Mouse (Mus musculus) stomach, postnatal 0 days (tissue): ENCODE data around the gene Hist1h3i. TPM values are rescaled to one million over a fixed set of nuclear protein-coding genes. Genes with fewer than 3 reads are reported as not detected.
"Not testable (repeated sequence)": the region's sequence is repeated elsewhere in the genome, so short reads cannot be mapped to it uniquely, and the experiment has no call there.

ENCODE experiments used
- ATAC-seq: fragments of 200-750 bp; cut with Nextera tagmentation; 2 replicates; pipeline ENCODE4 v1.8.0; 2017; ENCODE audit not compliant: low FRiP score, low TSS enrichment
- DNase-seq: peaks from one replicate; pipeline ENCODE4 v3.0.0-alpha.2; 2016; ENCODE audit warnings: low spot score
- H3K27ac ChIP-seq: fragments of 300-500 bp; sonication (generic); replicated peaks from 2 replicates; pipeline ENCODE4 v1.5.1; 2014; ENCODE audit warnings: mild to moderate bottlenecking, control low read depth
- H3K27me3 ChIP-seq: fragments of 300-500 bp; sonication (generic); 2 replicates; pipeline ENCODE4 v1.6.1; 2014; ENCODE audit warnings: low read length; ENCODE audit not compliant: control insufficient read depth, insufficient read depth
- H3K36me3 ChIP-seq: fragments of 300-500 bp; sonication (generic); 2 replicates; pipeline ENCODE4 v1.6.1; 2014; ENCODE audit warnings: low read length, mixed read lengths; ENCODE audit not compliant: control insufficient read depth, insufficient read depth
- H3K4me1 ChIP-seq: fragments of 300-500 bp; sonication (generic); replicated peaks from 2 replicates; pipeline ENCODE4 v1.6.1; 2014; ENCODE audit warnings: antibody characterized with exemption; ENCODE audit not compliant: control insufficient read depth, insufficient read depth
- H3K4me2 ChIP-seq: fragments of 300-500 bp; sonication (generic); replicated peaks from 2 replicates; pipeline ENCODE4 v1.6.1; 2014; ENCODE audit warnings: low read depth, mild to moderate bottlenecking, control low read depth, moderate library complexity
- H3K4me3 ChIP-seq: fragments of 300-500 bp; sonication (generic); 2 replicates; pipeline ENCODE4 v1.5.1; 2014; ENCODE audit warnings: low read depth, low read length, control low read depth
- H3K9ac ChIP-seq: fragments of 300-500 bp; sonication (generic); 2 replicates; pipeline ENCODE4 v1.6.1; 2014; ENCODE audit warnings: mild to moderate bottlenecking, low read length, control low read depth, mixed read lengths
- H3K9me3 ChIP-seq: fragments of 300-500 bp; sonication (generic); 2 replicates; pipeline ENCODE4 v1.6.1; 2016; ENCODE audit warnings: low read length; ENCODE audit not compliant: control insufficient read depth
- CTCF ChIP-seq: IDR thresholded peaks from 2 replicates; pipeline ENCODE4 v1.5.1; 2016; ENCODE audit warnings: antibody characterized with exemption, low read depth, mild to moderate bottlenecking, moderate library complexity
- EP300 ChIP-seq: optimal IDR thresholded peaks from 2 replicates; pipeline ENCODE3; 2016; ENCODE audit warnings: antibody characterized with exemption
- WGBS: fragments of 180-500 bp; shearing (Covaris S2); extraction: QIAGEN DNeasy Blood & Tissue Kit; methylation state at CpG from one replicate; pipeline ENCODE4 v1.1.7; 2014; 5-methylcytosine and 5-hydroxymethylcytosine counted together
- polyA plus RNA-seq: library from polyadenylated mRNA; unstranded; fragments of >200 nt; fragmentation: Nextera tagmentation; extraction: Ambion mirVana; gene quantifications from 2 replicates; pipeline ENCODE4 v1.2.1, GENCODE M21; 2015

Gene Hist1h3i
- polyA plus RNA-seq, 1 experiment from 2014 or later, result 44.3 TPM

DNA sequence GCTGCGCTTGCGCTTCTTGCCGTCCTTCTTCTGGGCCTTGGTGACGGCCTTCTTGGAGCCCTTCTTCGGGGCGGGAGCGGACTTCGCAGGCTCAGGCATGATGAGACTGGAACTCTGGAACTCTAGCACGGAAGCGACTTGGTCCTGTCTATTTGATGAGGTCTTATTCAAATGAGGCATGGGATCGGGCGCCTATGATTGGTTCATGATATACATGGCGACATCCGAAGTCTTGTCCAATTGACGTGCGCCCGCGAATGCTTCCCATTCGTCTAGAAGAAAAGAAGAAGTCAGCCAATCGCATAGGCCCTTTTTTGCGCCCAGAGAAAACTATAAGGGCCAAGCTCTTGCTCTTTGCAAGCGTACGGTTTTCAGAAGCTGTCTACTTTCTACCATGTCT, 26.9 kb upstream of the Hist1h3i start, which contains the start of the genes Hist1h2bq and Hist1h2ao:
Gene Hist1h2bq (minus strand): TSS at position 125 of the 400 bp plus-strand sequence.
Gene Hist1h2ao (plus strand): TSS at position 393 of the 400 bp plus-strand sequence.
- not testable (repeated sequence) for H3K27ac ChIP-seq, H3K27me3 ChIP-seq, DNase-seq, H3K4me1 ChIP-seq, H3K9me3 ChIP-seq, H3K4me3 ChIP-seq, H3K36me3 ChIP-seq, H3K4me2 ChIP-seq, H3K9ac ChIP-seq
- WGBS, result no CpG with 5 or more reads among the region's 23 CpGs
- peak; percentile 97 for ATAC-seq

DNA sequence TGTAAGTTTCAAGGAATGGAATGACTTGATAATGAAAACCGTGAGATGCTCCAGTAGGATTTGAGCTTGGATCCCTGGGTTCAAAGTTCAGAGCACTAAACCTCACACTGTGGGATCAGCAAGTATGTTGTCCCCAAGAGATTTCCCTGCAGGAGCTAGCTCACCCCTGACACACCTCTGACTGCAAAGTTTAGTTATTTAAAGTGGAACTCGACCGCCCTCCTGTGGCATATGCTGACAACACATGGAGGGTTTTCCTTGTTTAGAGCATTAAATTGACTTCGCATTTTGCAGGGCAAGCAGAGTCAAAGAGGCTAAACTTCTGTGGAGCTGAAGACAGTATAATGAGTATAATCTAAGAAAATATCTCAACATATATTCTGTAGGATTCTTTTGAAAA, 19.9 kb upstream of the Hist1h3i start:
- not testable (repeated sequence) for DNase-seq, H3K27ac ChIP-seq, H3K36me3 ChIP-seq, H3K9me3 ChIP-seq, H3K27me3 ChIP-seq, H3K4me1 ChIP-seq, H3K4me3 ChIP-seq, H3K9ac ChIP-seq, H3K4me2 ChIP-seq
- peak; percentile 82 for ATAC-seq
- no CpG with 5 or more reads among the region's 4 CpGs for WGBS

DNA sequence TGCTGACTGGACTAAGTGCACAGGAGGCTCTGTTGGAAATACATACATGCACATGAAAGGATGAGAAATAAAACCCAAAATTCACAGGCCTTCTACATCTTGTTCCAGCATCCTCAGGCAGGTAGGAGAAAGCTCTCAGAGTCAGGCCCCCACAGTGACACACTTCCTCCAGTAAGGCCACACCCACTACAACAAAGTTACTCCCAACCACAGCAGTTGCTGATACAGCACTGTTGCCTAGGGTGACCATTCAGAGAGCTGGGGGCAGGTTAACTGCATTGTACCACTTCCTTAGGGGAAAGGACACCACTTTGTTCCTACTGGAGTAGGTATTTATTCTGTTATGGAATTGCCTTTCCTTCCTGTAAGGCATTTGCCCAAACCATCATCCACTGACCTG, 14.0 kb upstream of the Hist1h3i start:
- H3K9me3 ChIP-seq, H3K27me3 ChIP-seq, H3K4me1 ChIP-seq, H3K36me3 ChIP-seq, DNase-seq, H3K4me3 ChIP-seq, ATAC-seq, H3K27ac ChIP-seq, H3K4me2 ChIP-seq, H3K9ac ChIP-seq: not testable (repeated sequence)

DNA sequence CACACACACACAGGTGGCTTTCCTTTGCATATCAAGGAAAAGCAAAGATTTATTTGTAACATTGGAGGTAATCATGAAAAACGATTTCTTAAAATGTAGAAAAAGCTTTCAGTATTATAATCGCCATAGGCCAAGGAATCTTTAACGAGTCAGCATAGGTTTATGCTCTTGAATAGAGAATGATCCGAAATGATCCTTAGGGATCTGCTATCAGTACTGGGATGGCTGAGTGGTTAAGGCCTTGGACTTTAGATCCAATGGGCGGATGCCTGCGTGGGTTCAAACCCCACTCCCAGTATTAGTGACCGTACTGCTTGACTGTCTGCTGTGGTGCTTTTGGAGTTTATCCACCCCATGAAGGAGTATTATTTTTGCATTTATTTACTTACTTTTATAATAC, 12.4 kb upstream of the Hist1h3i start:
- DNase-seq (no peak), ATAC-seq (no peak)
- H3K9ac ChIP-seq, result no peak overlapping the region
- H3K27me3 ChIP-seq, result no peaks in the 10 kb centered on the region
- no peak overlapping the region for H3K4me3 ChIP-seq
- no peak overlapping the region for H3K27ac ChIP-seq
- H3K4me1 ChIP-seq, result no peaks in the 10 kb centered on the region
- H3K36me3 ChIP-seq, result no peaks in the 10 kb centered on the region
- H3K4me2 ChIP-seq, result no peak overlapping the region
- no peaks in the 10 kb centered on the region for H3K9me3 ChIP-seq
- TF ChIP-seq EP300 (no peak), CTCF (no peak)
- 91% methylated on average over 7 of the region's 7 CpGs for WGBS

DNA sequence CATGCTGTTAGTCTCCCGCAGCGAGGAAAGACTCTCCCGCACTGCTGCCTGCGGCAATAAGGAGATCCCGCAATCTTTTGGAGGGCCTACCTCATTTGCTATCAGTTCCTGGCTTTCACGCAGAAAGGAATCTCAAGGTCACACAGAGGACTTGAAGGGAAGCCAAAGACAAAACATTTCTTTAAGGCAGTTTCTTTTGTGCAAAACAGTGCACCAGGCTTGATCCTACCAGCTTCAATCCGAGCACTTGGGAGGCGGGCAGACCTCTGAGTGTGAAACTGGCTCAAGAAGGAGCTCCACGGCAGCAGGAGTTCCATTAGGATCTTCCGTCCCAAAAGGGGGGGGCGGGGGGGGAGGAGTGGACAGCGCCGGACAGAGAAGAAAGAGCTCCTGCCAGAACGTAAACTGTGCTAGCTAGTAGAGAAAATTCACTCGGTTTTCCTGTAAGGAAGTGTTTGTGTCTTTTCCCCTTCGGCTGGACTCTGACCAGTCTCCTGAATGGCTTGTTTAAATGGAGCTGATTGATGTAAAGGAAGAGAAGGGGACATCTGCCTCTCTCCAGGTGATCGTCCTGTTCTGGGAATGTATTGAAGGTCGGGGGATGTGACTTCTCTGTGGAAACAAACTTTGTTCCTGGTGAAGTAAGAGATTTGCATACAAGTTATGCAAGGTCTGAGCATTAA, 7.6 kb upstream of the Hist1h3i start:
- DNase-seq (peak; percentile 22), ATAC-seq (no peak)
- WGBS, result 13% methylated on average over 16 of the region's 18 CpGs
- TF ChIP-seq EP300 (no peak), CTCF (no peak)
- no peaks in the 10 kb centered on the region for H3K4me1 ChIP-seq
- H3K9ac ChIP-seq, result no peak overlapping the region; the same call in 1 of the 2 replicates
- no peaks in the 10 kb centered on the region for H3K27me3 ChIP-seq
- peak overlapping the region; percentile 34 for H3K4me2 ChIP-seq
- no peaks in the 10 kb centered on the region for H3K36me3 ChIP-seq
- 0 out of 2 replicates have a peak overlapping the region, but pooled peaks have one; percentile 1 for H3K4me3 ChIP-seq
- no peak overlapping the region for H3K27ac ChIP-seq
- H3K9me3 ChIP-seq, result no peaks in the 10 kb centered on the region

DNA sequence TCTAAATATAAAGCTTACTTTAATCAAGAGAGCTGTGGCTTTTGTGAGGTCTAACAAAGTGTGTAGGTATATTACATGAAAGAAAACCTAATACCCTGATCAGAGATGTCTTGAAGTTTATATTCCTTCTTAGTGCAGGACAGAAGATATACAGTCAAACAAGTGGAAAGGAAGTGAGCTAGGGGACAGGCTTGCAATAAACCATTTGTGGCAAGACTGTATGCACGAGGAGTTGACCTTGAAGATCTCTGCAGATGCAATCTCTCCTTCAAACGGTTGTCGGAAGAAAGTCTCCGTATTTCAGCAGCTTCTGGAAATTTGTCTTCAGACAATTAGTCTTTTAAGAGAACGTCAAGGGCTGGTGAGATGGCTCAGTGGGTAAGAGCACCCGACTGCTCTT, 6.8 kb upstream of the Hist1h3i start:
- Histone ChIP-seq H3K4me3 (no peak overlapping the region), H3K9me3 (no peaks in the 10 kb centered on the region), H3K4me1 (no peaks in the 10 kb centered on the region), H3K27me3 (no peaks in the 10 kb centered on the region), H3K4me2 (no peak overlapping the region), H3K36me3 (no peaks in the 10 kb centered on the region), H3K9ac (no peak overlapping the region), H3K27ac (no peak overlapping the region)
- ATAC-seq, result no peak
- DNase-seq, result no peak
- WGBS, result 63% methylated on average over 6 of the region's 6 CpGs
- TF ChIP-seq EP300, result no peak
- TF ChIP-seq CTCF, result no peak
